Mouse (Mus musculus) neural tube, postnatal 0 days (tissue): ENCODE results near the gene C1qb. TPM values are rescaled to one million over a fixed set of nuclear protein-coding genes. Genes with fewer than 3 reads are reported as not detected.

ENCODE experiments used
- polyA plus RNA-seq: library from polyadenylated mRNA; unstranded; fragments of >200 nt; fragmentation: Nextera tagmentation; extraction: Ambion mirVana; gene quantifications from 2 replicates; pipeline ENCODE4 v1.2.1, GENCODE M21; 2015

Gene C1qb
- polyA plus RNA-seq, result 102 and 117 TPM in 2 replicates

GRCm38 (mm10) chr4:136886101-136886500 is at the start of gene C1qb:
C1qb (minus strand) TSS chr4:136886187.

DNA sequence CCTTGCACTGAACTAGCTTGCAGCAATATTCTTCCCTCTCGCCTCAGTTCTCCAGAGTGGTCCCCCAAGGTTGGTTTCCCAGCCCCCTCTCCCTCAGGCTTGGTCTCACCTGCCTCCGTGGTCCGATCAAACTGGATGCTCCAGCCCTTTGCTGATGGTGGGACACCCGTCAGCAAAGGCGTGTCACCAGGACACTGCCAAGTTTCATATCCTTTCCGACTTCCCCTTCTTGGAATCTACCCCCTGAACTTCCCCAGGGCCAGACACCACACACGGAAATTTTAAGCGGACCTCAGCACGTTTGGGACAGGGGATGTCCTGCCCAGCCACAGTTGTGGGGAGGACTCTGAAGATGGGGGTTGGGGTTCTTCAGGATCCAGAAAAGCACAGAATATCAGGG is 12.7 kb upstream of the C1qb start, which contains the start of gene C1qa:
C1qa (minus strand) TSS at position 167 of the 400 bp plus-strand sequence.

GRCm38 (mm10) chr4:136892811-136893210 is 6.8 kb upstream of the C1qb start, which contains the start of gene C1qc:
C1qc (minus strand) TSS chr4:136893065.

DNA sequence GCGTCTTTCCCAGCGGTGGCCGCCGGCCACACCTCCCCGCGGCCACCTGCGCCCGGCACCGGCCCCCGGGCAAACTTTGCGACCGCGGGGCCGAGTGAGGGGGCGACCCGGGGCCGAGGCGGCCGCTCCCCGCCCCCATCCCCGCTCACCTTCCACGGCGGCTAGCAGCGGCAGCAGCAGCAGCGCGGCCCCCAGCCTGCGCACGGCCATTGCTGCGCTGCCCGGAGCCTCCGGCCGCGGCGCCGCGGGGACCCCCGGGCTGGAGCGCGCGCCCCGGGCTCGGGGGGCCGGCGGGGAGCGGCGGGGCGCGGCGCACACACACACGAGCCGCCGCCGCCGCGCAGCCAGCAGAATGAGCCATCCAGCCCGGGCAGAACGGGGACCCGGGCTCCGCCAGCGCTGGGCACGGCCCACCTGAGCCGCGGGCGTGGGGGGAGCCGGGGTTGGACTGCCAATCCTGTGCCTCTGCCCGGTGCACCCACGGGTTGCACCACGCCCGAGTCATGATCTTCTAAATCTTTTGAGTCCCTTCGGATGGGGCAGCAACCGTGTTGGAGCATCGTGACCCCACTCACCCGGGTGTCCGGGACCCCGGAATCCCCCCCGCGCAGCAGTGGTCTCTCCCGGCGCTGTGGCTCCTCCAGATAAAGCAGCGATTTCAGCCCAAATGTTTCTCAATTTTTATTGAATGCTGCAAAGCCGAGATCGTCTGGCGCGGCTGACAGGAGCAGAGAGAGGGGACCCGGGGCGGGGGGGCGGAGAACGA is 50.2 kb downstream of the C1qb start, which contains the start of gene Ephb2:
Ephb2 (minus strand) TSS at position 368 of the 766 bp plus-strand sequence.

Other genes starting within 250 kb of the C1qb start
- gene Ephb2, start 50.2 kb downstream of the C1qb start, polyA plus RNA-seq, result 12.0 and 14.3 TPM in 2 replicates
- 63.6 and 74.7 TPM in 2 replicates for gene C1qc, start 6.9 kb upstream of the C1qb start, polyA plus RNA-seq
- gene C1qa, start 12.6 kb upstream of the C1qb start, polyA plus RNA-seq, result 73.7 and 74.2 TPM in 2 replicates
- gene Epha8, start 70.6 kb upstream of the C1qb start, polyA plus RNA-seq, result 10.2 and 12.7 TPM in 2 replicates
- gene Zbtb40, start 162.6 kb upstream of the C1qb start, polyA plus RNA-seq, result 2.0 and 2.9 TPM in 2 replicates